Mouse (Mus musculus) MEL (cell line): ENCODE results near the gene Tmem255b. TPM values are rescaled to one million over a fixed set of nuclear protein-coding genes. Genes with fewer than 3 reads are reported as not detected.

ENCODE experiments used
- DNase-seq: peaks from one replicate; pipeline ENCODE4 v3.0.0; 2011; ENCODE audit warnings: low read depth, low spot score
- H3K27ac ChIP-seq: 2 replicates; pipeline ENCODE4 v1.5.1; 2012; ENCODE audit warnings: low read depth, mild to moderate bottlenecking, control low read depth, low read length, moderate library complexity; ENCODE audit not compliant: control insufficient read depth
- H3K27me3 ChIP-seq, 2 experiments: fragments of 150-350 bp in 1 of 2; sonication (generic) in 1 of 2; 2 replicates each; pipeline ENCODE4 v1.6.1; 2012; ENCODE audit warnings: low read length in 2 of 2, mild to moderate bottlenecking in 2 of 2, improper control_type of control experiment in 1 of 2, moderate library complexity in 1 of 2; ENCODE audit not compliant: insufficient read depth in 2 of 2, control insufficient read depth in 1 of 2
- H3K36me3 ChIP-seq, 2 experiments: 2 replicates each; pipeline ENCODE4 v1.6.1; 2012 to 2014; ENCODE audit warnings: low read length in 2 of 2, improper control_type of control experiment in 1 of 2, inconsistent platforms in 1 of 2, mild to moderate bottlenecking in 1 of 2; ENCODE audit not compliant: insufficient read depth in 2 of 2, control insufficient read depth in 1 of 2
- H3K4me1 ChIP-seq, 2 experiments: fragments of 150-350 bp in 1 of 2; sonication (generic) in 1 of 2; 2 replicates each; pipeline ENCODE4 v1.6.1; 2012; ENCODE audit warnings: low read length in 2 of 2, improper control_type of control experiment in 1 of 2, mild to moderate bottlenecking in 1 of 2; ENCODE audit not compliant: insufficient read depth in 2 of 2, control insufficient read depth in 1 of 2
- H3K4me3 ChIP-seq, 2 experiments: fragments of 150-350 bp in 1 of 2; sonication (generic) in 1 of 2; 2 replicates each; pipeline ENCODE4 v1.5.1; 2012; ENCODE audit warnings: low read depth in 2 of 2, low read length in 2 of 2, mild to moderate bottlenecking in 2 of 2, moderate library complexity in 2 of 2, control low read depth in 1 of 2, improper control_type of control experiment in 1 of 2; ENCODE audit not compliant: control insufficient read depth in 1 of 2, insufficient read depth in 1 of 2
- H3K79me2 ChIP-seq: 2 replicates; pipeline ENCODE4 v1.6.1; 2012; ENCODE audit warnings: mild to moderate bottlenecking, low read length, moderate library complexity; ENCODE audit not compliant: control insufficient read depth, poor library complexity, insufficient read depth
- H3K9ac ChIP-seq: 2 replicates; pipeline ENCODE4 v1.6.1; 2012; ENCODE audit warnings: low read depth, mild to moderate bottlenecking, control low read depth, low read length, moderate library complexity; ENCODE audit not compliant: control insufficient read depth, poor library complexity, severe bottlenecking
- H3K9me3 ChIP-seq: fragments of 150-350 bp; sonication (generic); replicated peaks from 2 replicates; pipeline ENCODE4 v1.6.1; 2012; ENCODE audit warnings: mild to moderate bottlenecking, low read length, improper control_type of control experiment, moderate library complexity; ENCODE audit not compliant: insufficient read depth
- CHD1 ChIP-seq: IDR thresholded peaks from 2 replicates; pipeline ENCODE4 v1.6.1; 2012; ENCODE audit warnings: low read depth, mild to moderate bottlenecking, inconsistent platforms, low read length, improper control_type of control experiment
- EP300 ChIP-seq, 2 experiments: IDR thresholded peaks; 2 replicates each; pipeline ENCODE4 v1.6.1; 2011; ENCODE audit warnings: improper control_type of control experiment in 2 of 2, low read length in 2 of 2, low read depth in 1 of 2, mild to moderate bottlenecking in 1 of 2
- JUND ChIP-seq: IDR thresholded peaks from 2 replicates; pipeline ENCODE4 v1.6.1; 2011; ENCODE audit warnings: low read depth, mild to moderate bottlenecking, improper control_type of control experiment, low read length
- MAX ChIP-seq: IDR thresholded peaks from 2 replicates; pipeline ENCODE4 v1.6.1; 2011; ENCODE audit warnings: low read length, improper control_type of control experiment
- MXI1 ChIP-seq: IDR thresholded peaks from 2 replicates; pipeline ENCODE4 v1.6.1; 2011; ENCODE audit warnings: mild to moderate bottlenecking, low read depth, low read length, improper control_type of control experiment
- MYB ChIP-seq: IDR thresholded peaks from 2 replicates; pipeline ENCODE4 v1.6.1; 2011; ENCODE audit warnings: mild to moderate bottlenecking, low read depth, low read length, improper control_type of control experiment
- NRF1 ChIP-seq: IDR thresholded peaks from 2 replicates; pipeline ENCODE4 v1.6.1; 2014; ENCODE audit warnings: low read depth, mild to moderate bottlenecking, inconsistent platforms, low read length, improper control_type of control experiment, moderate library complexity; ENCODE audit not compliant: poor library complexity, insufficient read depth, severe bottlenecking
- RCOR1 ChIP-seq: IDR thresholded peaks from 2 replicates; pipeline ENCODE4 v1.6.1; 2012; ENCODE audit warnings: low read depth, mild to moderate bottlenecking, inconsistent platforms, low read length, improper control_type of control experiment
- SIN3A ChIP-seq: IDR thresholded peaks from 2 replicates; pipeline ENCODE4 v1.6.1; 2012; ENCODE audit warnings: low read length, improper control_type of control experiment, inconsistent platforms
- TBP ChIP-seq: IDR thresholded peaks from 2 replicates; pipeline ENCODE4 v1.8.0; 2011; ENCODE audit warnings: low read depth, low read length, improper control_type of control experiment
- UBTF ChIP-seq: IDR thresholded peaks from 2 replicates; pipeline ENCODE4 v1.6.1; 2012; ENCODE audit warnings: low read depth, mild to moderate bottlenecking, inconsistent platforms, low read length, improper control_type of control experiment, moderate library complexity, borderline replicate concordance; ENCODE audit not compliant: insufficient read depth
- USF1 ChIP-seq: IDR thresholded peaks from 2 replicates; pipeline ENCODE4 v1.6.1; 2014; ENCODE audit warnings: low read depth, mild to moderate bottlenecking, inconsistent platforms, low read length, improper control_type of control experiment, moderate library complexity
- ZNF384 ChIP-seq: IDR thresholded peaks from 2 replicates; pipeline ENCODE4 v1.6.1; 2012; ENCODE audit warnings: low read depth, mild to moderate bottlenecking, inconsistent platforms, low read length, improper control_type of control experiment
- polyA plus RNA-seq, 2 experiments: library from polyadenylated mRNA; stranded (reverse) in 1 of 2; unstranded in 1 of 2; fragments of >175 nt in 1 of 2; fragments of >200 nt in 1 of 2; gene quantifications; 2 replicates each; pipeline versions ENCODE4 v1.2.1 to v1.2.4; 2012; ENCODE audit warnings: low replicate concordance in 2 of 2, low read depth in 1 of 2; ENCODE audit not compliant: insufficient read length in 2 of 2, insufficient read depth in 1 of 2, missing spikeins in 1 of 2
- total RNA-seq: library from RNA; depleted of rRNA; stranded (reverse); fragments of 300-350 nt; gene quantifications from 2 replicates; pipeline ENCODE4 v1.2.3, GENCODE M21; 2012

Tmem255b gene
- total and polyA plus RNA-seq, 3 experiments = not detected

DNA sequence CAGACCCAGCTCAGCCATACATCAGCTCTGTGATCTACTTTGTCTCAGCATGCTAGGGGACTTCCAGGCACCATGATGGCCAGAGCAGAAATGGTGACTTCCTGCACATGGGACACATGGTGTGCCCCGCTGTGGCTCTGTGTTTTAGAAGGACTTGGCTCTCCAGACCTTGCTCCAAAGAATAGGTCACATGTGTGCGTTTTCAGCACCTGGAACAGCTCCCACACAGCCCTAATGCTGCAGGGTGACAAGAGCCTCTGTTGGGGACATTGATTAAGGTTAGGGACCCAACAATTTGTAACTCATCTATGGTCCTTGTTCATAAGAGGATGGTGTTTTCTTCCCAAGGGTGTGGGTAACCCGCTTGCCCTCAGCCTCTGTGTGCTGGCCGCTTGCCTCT, 13.2 kb downstream of the Tmem255b start:
- Histone ChIP-seq H3K79me2 (no peaks in the 10 kb centered on the region), H3K9me3 (no peaks in the 10 kb centered on the region), H3K4me3 (no peak overlapping the region), H3K4me1 (no peaks in the 10 kb centered on the region), H3K27ac (no peak overlapping the region), H3K36me3 (no peaks in the 10 kb centered on the region), H3K9ac (no peak overlapping the region), H3K27me3 (peaks cover 4 to 6% of the 10 kb centered on the region in 2 experiments; a peak in 2 of 4 replicates)
- DNase-seq = peak; percentile 79
- no peak for TF ChIP-seq MYB
- no peak for TF ChIP-seq ZNF384
- TF ChIP-seq SIN3A = peak; percentile 75
- no peak for TF ChIP-seq EP300 (IDR thresholded peaks at IDR 0.05; ENCODE audit: low read depth in 1 of 2, low read length in 2 of 2)
- TF ChIP-seq MAX = peak; percentile 61; the same call in 1 of the 2 replicates
- TF ChIP-seq MXI1 = peak; percentile 93
- no peak for TF ChIP-seq RCOR1
- TF ChIP-seq USF1 = peak; percentile 62; the same call in 1 of the 2 replicates
- TF ChIP-seq CHD1 = no peak
- no peak for TF ChIP-seq TBP

DNA sequence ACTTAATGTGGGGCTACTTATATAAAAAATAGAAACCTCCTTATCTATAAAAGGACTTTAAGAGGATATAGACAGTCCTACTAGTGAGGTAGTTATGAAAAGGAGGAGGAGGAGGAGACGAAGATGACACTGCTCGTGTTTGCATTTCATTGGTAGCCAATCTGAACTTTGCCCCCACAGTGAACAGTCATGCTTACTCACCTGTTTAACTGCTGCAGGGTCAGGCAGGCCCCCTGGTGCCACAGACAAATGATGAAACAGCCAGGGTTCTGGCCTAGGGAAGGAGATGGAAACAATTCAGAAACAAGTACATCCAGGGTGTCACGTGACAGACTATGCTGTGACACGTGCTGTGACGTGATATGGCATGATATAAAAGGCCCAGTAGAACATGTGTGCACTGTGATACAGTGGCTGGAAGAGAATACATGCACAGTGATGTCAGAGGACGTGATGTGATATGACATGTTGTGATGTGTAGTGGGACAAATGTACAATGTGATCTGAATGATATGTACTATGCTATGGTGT, 16.8 kb downstream of the Tmem255b start:
- H3K9ac ChIP-seq = no peak overlapping the region
- no peaks in the 10 kb centered on the region for H3K27me3 ChIP-seq
- H3K4me1 ChIP-seq = no peaks in the 10 kb centered on the region
- no peaks in the 10 kb centered on the region for H3K36me3 ChIP-seq
- DNase-seq = no peak
- no peak overlapping the region for H3K27ac ChIP-seq
- H3K9me3 ChIP-seq = no peaks in the 10 kb centered on the region
- no peaks in the 10 kb centered on the region for H3K79me2 ChIP-seq
- TF ChIP-seq JUND = no peak
- peak; percentile 55 for TF ChIP-seq USF1
- TF ChIP-seq, all 39 proteins: peak for 1
- H3K4me3 ChIP-seq = no peak overlapping the region

- no peak overlapping the region for H3K27ac ChIP-seq
- DNase-seq = no peak
- TF ChIP-seq JUND (no peak), NRF1 (no peak), RCOR1 (no peak), UBTF (no peak)
- H3K9ac ChIP-seq = no peak overlapping the region
- H3K27me3 ChIP-seq = no peaks in the 10 kb centered on the region
- no peaks in the 10 kb centered on the region for H3K4me1 ChIP-seq
- H3K79me2 ChIP-seq = no peaks in the 10 kb centered on the region
- no peak overlapping the region for H3K4me3 ChIP-seq
- H3K36me3 ChIP-seq = no peaks in the 10 kb centered on the region
- no peaks in the 10 kb centered on the region for H3K9me3 ChIP-seq
Measured at GRCm38 (mm10) chr8:13454341-13455113, 19.5 kb downstream of the Tmem255b start.
